Mouse (Mus musculus) cerebellum, adult 2 months (tissue): Measurements from ENCODE around the gene Opn1mw.

ENCODE experiments used
- CTCF ChIP-seq: fragments of 200-500 bp; IDR thresholded peaks from 2 replicates; pipeline ENCODE4 v1.5.1; 2011; ENCODE audit warnings: low read depth, mild to moderate bottlenecking, control low read depth, low read length, moderate library complexity, borderline replicate concordance; ENCODE audit not compliant: insufficient read depth
- POLR2A ChIP-seq: fragments of 200-500 bp; IDR thresholded peaks from 2 replicates; pipeline ENCODE4 v1.6.1; 2011; ENCODE audit warnings: low read length, control low read depth, borderline replicate concordance; ENCODE audit not compliant: insufficient read depth

- TF ChIP-seq CTCF = no peak
- no peak for TF ChIP-seq POLR2A
These were observed 13.2 kb upstream of the Opn1mw start for GRCm38 (mm10) chrX:74114036-74114435.
